Mouse (Mus musculus): ENCODE measurements at regions not wholly inside any gene's neighbourhood (a gene's known extent, or its start where the extent isn't known, plus 50 kb on each side); places are given as distances from the start of the nearest gene placed in this dataset.

- Histone ChIP-seq H3K36me3 (no peaks in the 10 kb centered on the region), H3K9me3 (replicated peaks) (no peaks in the 10 kb centered on the region), H3K9ac (no peak overlapping the region), H3K4me3 (replicated peaks) (no peak overlapping the region), H3K27ac (replicated peaks) (no peak overlapping the region), H3K4me2 (replicated peaks) (no peak overlapping the region), H3K4me1 (no peaks in the 10 kb centered on the region), H3K27me3 (no peaks in the 10 kb centered on the region)
- 71% methylated on average over 12 of the region's 12 CpGs for WGBS
- ATAC-seq (ENCODE audit: insufficient number of reproducible peaks, low FRiP score, low TSS enrichment, low read depth) = no peak
These were observed 327.8 kb upstream of the Robo2 start for GRCm38 (mm10) chr16:74739194-74740135.

GRCm38 (mm10) chr16:74732940-74733776, 321.5 kb upstream of the Robo2 start:
- 72% methylated on average over 9 of the region's 9 CpGs for WGBS
- ATAC-seq (ENCODE audit: insufficient number of reproducible peaks, low FRiP score, low TSS enrichment, low read depth) = no peak
- H3K36me3 ChIP-seq = no peaks in the 10 kb centered on the region
- H3K4me1 ChIP-seq = no peaks in the 10 kb centered on the region
- no peaks in the 10 kb centered on the region for H3K27me3 ChIP-seq
- no peak overlapping the region for H3K9ac ChIP-seq
- H3K9me3 ChIP-seq (replicated peaks) = no peaks in the 10 kb centered on the region
- H3K4me3 ChIP-seq (replicated peaks) = no peak overlapping the region
- no peak overlapping the region for H3K27ac ChIP-seq (replicated peaks)
- H3K4me2 ChIP-seq (replicated peaks) = no peak overlapping the region

- H3K4me2 ChIP-seq (replicated peaks) = no peak overlapping the region
- no peak overlapping the region for H3K27ac ChIP-seq (replicated peaks)
- no peaks in the 10 kb centered on the region for H3K9me3 ChIP-seq (replicated peaks)
- no peak overlapping the region for H3K9ac ChIP-seq
- H3K36me3 ChIP-seq = no peaks in the 10 kb centered on the region
- 74% methylated on average over 3 of the region's 3 CpGs for WGBS
- H3K4me3 ChIP-seq (replicated peaks) = no peak overlapping the region
- H3K27me3 ChIP-seq = no peaks in the 10 kb centered on the region
- ATAC-seq (ENCODE audit: insufficient number of reproducible peaks, low FRiP score, low TSS enrichment, low read depth) = no peak
- no peaks in the 10 kb centered on the region for H3K4me1 ChIP-seq
These were observed 318.7 kb upstream of the Robo2 start for GRCm38 (mm10) chr16:74730169-74730794.

- 53% methylated on average over 1 of the region's 1 CpGs for WGBS
- H3K9me3 ChIP-seq (replicated peaks) = no peaks in the 10 kb centered on the region
- no peaks in the 10 kb centered on the region for H3K4me1 ChIP-seq
- H3K4me3 ChIP-seq (replicated peaks) = no peak overlapping the region
- H3K36me3 ChIP-seq = no peaks in the 10 kb centered on the region
- H3K9ac ChIP-seq = no peak overlapping the region
- no peak for ATAC-seq (ENCODE audit: insufficient number of reproducible peaks, low FRiP score, low TSS enrichment, low read depth)
- H3K27me3 ChIP-seq = no peaks in the 10 kb centered on the region
- H3K27ac ChIP-seq (replicated peaks) = no peak overlapping the region
- no peak overlapping the region for H3K4me2 ChIP-seq (replicated peaks)
These were observed 311.6 kb upstream of the Robo2 start for GRCm38 (mm10) chr16:74723217-74723616.

GRCm38 (mm10) chr16:74718154-74718553, 306.5 kb upstream of the Robo2 start:
- H3K4me2 ChIP-seq (replicated peaks) = no peak overlapping the region
- H3K36me3 ChIP-seq = no peaks in the 10 kb centered on the region
- no peak overlapping the region for H3K27ac ChIP-seq (replicated peaks)
- ATAC-seq (ENCODE audit: insufficient number of reproducible peaks, low FRiP score, low TSS enrichment, low read depth) = no peak
- H3K27me3 ChIP-seq = no peaks in the 10 kb centered on the region
- no peak overlapping the region for H3K4me3 ChIP-seq (replicated peaks)
- no peak overlapping the region for H3K9ac ChIP-seq
- H3K9me3 ChIP-seq (replicated peaks) = no peaks in the 10 kb centered on the region
- H3K4me1 ChIP-seq = no peaks in the 10 kb centered on the region
- 91% methylated on average over 2 of the region's 2 CpGs for WGBS

- ATAC-seq (ENCODE audit: insufficient number of reproducible peaks, low FRiP score, low TSS enrichment, low read depth) = no peak
- H3K4me1 ChIP-seq = no peaks in the 10 kb centered on the region
- no peak overlapping the region for H3K4me3 ChIP-seq (replicated peaks)
- H3K27ac ChIP-seq (replicated peaks) = no peak overlapping the region
- no peaks in the 10 kb centered on the region for H3K27me3 ChIP-seq
- no peaks in the 10 kb centered on the region for H3K36me3 ChIP-seq
- no peaks in the 10 kb centered on the region for H3K9me3 ChIP-seq (replicated peaks)
- H3K4me2 ChIP-seq (replicated peaks) = no peak overlapping the region
- WGBS = 90% methylated on average over 1 of the region's 1 CpGs
- H3K9ac ChIP-seq = no peak overlapping the region
These were observed 306.0 kb upstream of the Robo2 start for GRCm38 (mm10) chr16:74717622-74718021.

GRCm38 (mm10) chr16:74714950-74715349, 303.3 kb upstream of the Robo2 start:
- Histone ChIP-seq H3K4me3 (replicated peaks) (no peak overlapping the region), H3K27me3 (no peaks in the 10 kb centered on the region)

GRCm38 (mm10) chr16:74712515-74712914, 300.9 kb upstream of the Robo2 start:
- WGBS = 39% methylated on average over 6 of the region's 6 CpGs
- no peak overlapping the region for H3K4me3 ChIP-seq (replicated peaks)
- H3K9ac ChIP-seq = no peak overlapping the region
- no peak overlapping the region for H3K27ac ChIP-seq (replicated peaks)
- no peaks in the 10 kb centered on the region for H3K36me3 ChIP-seq
- no peaks in the 10 kb centered on the region for H3K27me3 ChIP-seq
- no peak for ATAC-seq (ENCODE audit: insufficient number of reproducible peaks, low FRiP score, low TSS enrichment, low read depth)
- no peaks in the 10 kb centered on the region for H3K4me1 ChIP-seq
- no peak overlapping the region for H3K4me2 ChIP-seq (replicated peaks)
- H3K9me3 ChIP-seq (replicated peaks) = no peaks in the 10 kb centered on the region

More at GRCm38 (mm10) chr16:74714950-74715349, 303.3 kb upstream of the Robo2 start:
- Histone ChIP-seq H3K4me2 (replicated peaks) (no peak overlapping the region), H3K36me3 (no peaks in the 10 kb centered on the region), H3K9me3 (replicated peaks) (no peaks in the 10 kb centered on the region), H3K4me1 (no peaks in the 10 kb centered on the region), H3K27ac (replicated peaks) (no peak overlapping the region), H3K9ac (no peak overlapping the region)
- no peak for ATAC-seq (ENCODE audit: insufficient number of reproducible peaks, low FRiP score, low TSS enrichment, low read depth)
- 48% methylated on average over 1 of the region's 1 CpGs for WGBS

GRCm38 (mm10) chr16:74702067-74702466, 290.4 kb upstream of the Robo2 start:
- no peaks in the 10 kb centered on the region for H3K27me3 ChIP-seq
- no peak overlapping the region for H3K27ac ChIP-seq (replicated peaks)
- H3K9ac ChIP-seq = no peak overlapping the region
- H3K4me2 ChIP-seq (replicated peaks) = no peak overlapping the region
- 72% methylated on average over 3 of the region's 3 CpGs for WGBS
- ATAC-seq (ENCODE audit: insufficient number of reproducible peaks, low FRiP score, low TSS enrichment, low read depth) = no peak
- no peaks in the 10 kb centered on the region for H3K36me3 ChIP-seq
- no peaks in the 10 kb centered on the region for H3K9me3 ChIP-seq (replicated peaks)
- no peak overlapping the region for H3K4me3 ChIP-seq (replicated peaks)
- no peaks in the 10 kb centered on the region for H3K4me1 ChIP-seq

- Histone ChIP-seq H3K4me3 (replicated peaks) (no peak overlapping the region), H3K27me3 (no peaks in the 10 kb centered on the region), H3K36me3 (no peaks in the 10 kb centered on the region), H3K9ac (no peak overlapping the region), H3K4me1 (no peaks in the 10 kb centered on the region), H3K27ac (replicated peaks) (no peak overlapping the region), H3K4me2 (replicated peaks) (no peak overlapping the region), H3K9me3 (replicated peaks) (no peaks in the 10 kb centered on the region)
- WGBS = 18% methylated on average over 3 of the region's 3 CpGs
- no peak for ATAC-seq (ENCODE audit: insufficient number of reproducible peaks, low FRiP score, low TSS enrichment, low read depth)
These were observed 271.7 kb upstream of the Robo2 start for GRCm38 (mm10) chr16:74683371-74683770.

- Histone ChIP-seq H3K9ac (no peak overlapping the region), H3K4me2 (replicated peaks) (no peak overlapping the region), H3K36me3 (no peaks in the 10 kb centered on the region), H3K27me3 (no peaks in the 10 kb centered on the region), H3K27ac (replicated peaks) (no peak overlapping the region), H3K4me3 (replicated peaks) (no peak overlapping the region), H3K4me1 (no peaks in the 10 kb centered on the region), H3K9me3 (replicated peaks) (no peaks in the 10 kb centered on the region)
- no peak for ATAC-seq (ENCODE audit: insufficient number of reproducible peaks, low FRiP score, low TSS enrichment, low read depth)
These were observed 264.0 kb upstream of the Robo2 start for GRCm38 (mm10) chr16:74675586-74675985.
